ENCODE assay signal across 17 mouse cellular contexts in the genomic region with DNA sequence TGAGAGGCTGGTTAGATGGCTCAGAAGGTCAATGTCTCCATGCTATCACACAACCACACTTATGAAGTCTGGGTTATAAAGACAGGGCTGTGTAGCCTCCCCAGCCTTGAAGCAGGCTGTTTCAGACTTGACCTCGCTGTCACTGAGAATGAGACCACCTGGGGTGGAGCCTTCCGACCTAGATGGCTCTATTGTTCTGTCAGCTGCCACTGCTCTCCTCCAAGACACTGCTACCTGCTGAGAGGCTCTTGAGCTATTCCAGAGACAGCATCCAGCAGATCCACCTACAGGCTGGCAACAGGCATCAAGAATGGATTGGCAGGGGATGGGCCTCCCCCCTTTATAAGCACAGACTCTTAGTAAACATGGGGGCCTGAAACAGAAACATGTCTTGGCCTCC. TPM values are rescaled to one million over a fixed set of nuclear protein-coding genes. Genes with fewer than 3 reads are reported as not detected.
"Had no signal": no experiment of that assay in that cellular context is flagged by ENCODE, and none has a peak within 500 bp of the region (broad histone marks: within the 10 kb centered on the region; RNA-seq: fewer than 3 reads in every experiment).

No protein-coding gene starts in this region.

RNA-seq across cellular contexts. Expression of gene Gabrg1, which starts 54.1 kb away (rescaled TPM):
- total RNA-seq: liver, adult 2 months; megakaryocyte progenitor cell, adult 5-6 weeks; megakaryocyte, adult 5-6 weeks; megakaryocyte-erythroid progenitor cell, adult 5-6 weeks; monocyte, adult 5-6 weeks had no signal
- polyA plus RNA-seq: liver, adult 2 months; liver, embryonic 12.5 days; liver, embryonic 13.5 days; liver, embryonic 14.5 days; liver, embryonic 15.5 days; liver, embryonic 16.5 days; liver, postnatal 0 days; lung, adult 2 months; lung, embryonic 14.5 days; lung, embryonic 15.5 days; lung, embryonic 16.5 days; macrophage; myocyte had no signal
